Mouse (Mus musculus): ENCODE measurements around the gene Dock10.

- no peak for TF ChIP-seq CTCF (IDR thresholded peaks at IDR 0.05)
- no peak for TF ChIP-seq POLR2A (IDR thresholded peaks at IDR 0.05; ENCODE audit: insufficient read depth, low read depth, low read length)
Measured at GRCm38 (mm10) chr1:80502456-80503165, 255.7 kb downstream of the Dock10 start.

Measured in heart, adult 2 months (tissue).